Mouse (Mus musculus) spleen, adult 2 months (tissue): ENCODE measurements around the gene Usp35.

Experiments
- CTCF ChIP-seq: fragments of 200-500 bp; IDR thresholded peaks from 2 replicates; pipeline ENCODE4 v1.5.1; 2011; ENCODE audit warnings: mild to moderate bottlenecking, inconsistent platforms; ENCODE audit not compliant: insufficient read depth, insufficient read length, insufficient replicate concordance; ENCODE audit errors: extremely low read depth
- POLR2A ChIP-seq: fragments of 200-500 bp; IDR thresholded peaks from 2 replicates; pipeline ENCODE4 v1.6.1; 2011; ENCODE audit warnings: low read depth, low read length, inconsistent platforms

DNA sequence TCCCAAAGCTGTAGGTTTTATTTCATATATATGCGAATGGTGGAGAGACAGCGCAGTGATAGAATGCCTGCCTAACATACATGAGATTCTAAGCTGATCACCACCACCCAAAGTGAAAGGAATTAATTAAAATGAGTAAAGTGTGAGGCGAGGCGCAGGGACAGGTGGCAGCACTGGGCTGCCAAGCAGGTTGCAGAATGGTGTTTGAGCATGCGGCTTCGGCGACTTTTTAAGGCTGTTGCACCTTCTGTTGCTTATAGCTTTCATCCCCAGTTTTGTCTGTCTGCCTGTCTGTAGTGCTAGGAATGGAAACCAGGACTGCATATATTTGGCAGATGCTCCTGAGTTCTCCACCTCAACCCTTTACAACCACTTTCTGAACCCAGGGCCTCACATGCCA, 7.8 kb upstream of the Usp35 start:
- TF ChIP-seq CTCF (no peak), POLR2A (no peak)
